Mouse (Mus musculus) gastrocnemius, postnatal 14 days (tissue): ENCODE data around the gene Tnxb. TPM values are rescaled to one million over a fixed set of nuclear protein-coding genes. Genes with fewer than 3 reads are reported as not detected.
"Not testable (repeated sequence)": the region's sequence is repeated elsewhere in the genome, so short reads cannot be mapped to it uniquely, and the experiment has no call there.

ENCODE experiments used
- DNase-seq: peaks from one replicate; pipeline ENCODE4 v3.0.0; 2021; ENCODE audit warnings: mixed read lengths
- intact Hi-C: fragments of 180-260 bp; cut with DNase I; formaldehyde crosslinking; loops from one replicate; pipeline ENCODE4 v1.15.1; 2025; ENCODE audit warnings: low total_unique reads
- total RNA-seq, 2 experiments: library from RNA; stranded (reverse); gene quantifications; 2 replicates each; pipeline ENCODE4 v1.2.3; 2021

Tnxb gene
- total RNA-seq, 2 experiments from 2014 or later: 69.8 to 85.6 TPM

DNA sequence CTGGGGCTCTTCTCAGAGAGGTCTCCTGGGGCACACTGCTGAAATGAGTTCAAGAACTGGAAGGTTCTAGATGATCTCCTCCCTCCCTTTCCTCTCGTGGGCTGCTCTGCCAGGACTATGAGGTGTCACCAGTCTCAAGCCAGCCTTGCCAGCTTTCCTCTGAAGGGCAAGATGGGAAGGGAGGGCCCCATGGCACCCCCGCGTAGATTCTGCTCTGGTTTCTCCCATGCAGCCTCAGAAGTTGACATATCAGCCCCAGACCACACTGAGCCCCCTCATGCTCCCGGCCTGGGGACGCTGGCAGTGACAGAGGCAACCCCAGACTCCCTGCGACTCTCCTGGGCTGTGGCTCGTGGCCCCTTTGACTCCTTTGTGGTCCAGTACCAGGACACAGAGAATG lies 45.1 kb downstream of the Tnxb start:
- DNase-seq, intact Hi-C loops: not testable (repeated sequence)

DNA sequence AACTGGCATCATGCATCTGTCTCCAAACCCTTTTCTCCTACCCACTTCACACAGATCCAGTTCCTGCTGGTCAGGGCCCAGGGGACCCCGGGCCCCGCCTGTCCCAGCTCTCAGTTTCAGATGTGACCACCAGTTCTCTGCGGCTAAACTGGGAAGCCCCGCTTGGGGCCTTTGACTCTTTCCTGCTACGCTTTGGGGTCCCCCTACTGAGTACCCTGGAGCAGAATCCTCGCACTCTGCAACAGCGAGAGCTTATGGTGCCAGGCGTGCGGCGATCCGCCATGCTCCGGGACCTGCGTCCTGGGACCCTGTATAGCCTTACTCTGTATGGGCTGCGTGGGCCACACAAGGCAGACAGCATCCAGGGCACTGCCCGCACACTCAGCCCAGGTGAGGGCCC lies 45.9 kb downstream of the Tnxb start:
- intact Hi-C loops: no loop called here
- no peak for DNase-seq

DNA sequence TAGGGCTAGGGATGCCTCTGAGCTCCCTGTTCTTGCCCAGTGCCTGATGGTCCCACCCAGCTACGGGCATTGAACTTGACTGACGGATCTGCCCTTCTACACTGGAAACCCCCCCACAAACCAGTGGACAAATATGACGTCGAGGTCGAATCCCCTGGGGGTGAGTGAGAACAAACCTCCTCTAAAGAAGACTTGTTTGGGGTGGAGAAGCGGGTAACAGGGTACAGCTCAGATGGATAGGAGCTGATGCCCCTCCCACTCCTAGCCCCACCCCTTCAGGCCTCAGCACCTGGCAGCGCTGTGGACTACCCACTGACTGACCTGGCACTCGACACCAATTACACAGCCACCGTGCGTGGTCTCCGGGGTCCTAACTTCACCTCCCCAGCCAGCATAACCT lies 47.1 kb downstream of the Tnxb start:
- intact Hi-C loops: no loop called here
- DNase-seq: no peak

DNA sequence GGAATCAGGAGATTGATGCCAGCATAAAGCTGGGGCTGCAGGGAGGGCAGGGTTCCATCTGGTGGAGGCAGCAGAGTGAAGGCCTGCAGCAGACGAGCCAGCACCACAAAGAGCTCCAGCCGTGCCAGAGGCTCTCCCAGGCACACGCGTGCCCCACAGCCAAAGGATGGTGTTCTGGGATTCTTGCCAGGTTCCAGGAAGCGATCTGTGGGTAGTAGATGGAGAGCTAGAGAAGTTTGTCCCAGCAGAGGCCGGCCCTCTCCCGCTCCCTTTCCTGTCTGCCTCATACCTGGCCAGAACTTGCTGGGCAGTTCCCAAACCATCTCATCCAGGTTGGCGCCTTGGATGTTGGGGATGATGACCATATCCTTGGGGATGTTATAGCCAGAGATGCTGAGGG lies 49.6 kb downstream of the Tnxb start:
- intact Hi-C loops: loop anchor here (10.0 kb wide), 1 partner anchor 85 kb away; the partner anchor contains the start of gene Cyp21a1

DNA sequence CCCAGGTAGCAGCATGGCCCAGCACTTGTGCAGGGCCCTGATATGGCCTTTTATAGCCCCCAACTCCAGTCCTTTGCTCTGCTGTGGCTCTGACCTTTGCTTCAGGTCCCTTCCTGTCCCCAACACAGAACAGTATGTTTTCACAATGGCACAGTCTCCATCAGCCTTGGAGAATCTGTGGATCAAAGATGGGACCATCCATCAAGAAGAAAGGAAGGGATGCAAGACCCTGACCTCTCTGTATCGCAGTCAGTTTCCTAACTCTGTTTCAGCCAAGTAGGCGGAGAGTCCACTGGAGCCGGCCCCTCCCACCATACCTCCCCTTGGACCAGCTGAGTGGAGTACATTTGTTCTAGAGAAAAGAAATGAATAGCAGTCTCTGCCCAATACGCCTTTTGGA lies 51.9 kb downstream of the Tnxb start:
- intact Hi-C loops: loop anchor here (10.0 kb wide), 1 partner anchor 83 kb away; the partner anchor contains the start of gene Cyp21a1
- not testable (repeated sequence) for DNase-seq

More for the DNA sequence above, 49.6 kb downstream of the Tnxb start:
- DNase-seq: not testable (repeated sequence)

DNA sequence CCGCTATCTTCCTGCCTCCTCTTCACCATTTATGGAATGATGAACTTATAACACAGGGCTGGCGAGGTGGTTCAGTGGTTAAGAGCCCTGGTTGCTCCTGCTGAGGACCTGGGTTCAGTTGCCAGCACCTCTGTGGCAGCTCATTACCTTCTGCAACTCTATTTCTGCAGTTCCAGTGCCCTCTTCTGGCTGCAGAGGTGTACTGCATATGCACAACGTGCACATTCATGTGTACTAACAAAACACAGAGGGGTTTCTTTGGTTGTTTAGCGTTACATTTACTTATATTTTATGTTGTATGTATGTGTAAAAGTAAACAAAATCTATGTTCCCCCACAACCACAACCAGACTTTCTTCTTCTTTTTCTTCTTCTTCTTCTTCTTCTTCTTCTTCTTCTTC lies 52.7 kb downstream of the Tnxb start:
- intact Hi-C loops: loop anchor here (10.0 kb wide), 1 partner anchor 82 kb away; the partner anchor contains the start of gene Cyp21a1

DNA sequence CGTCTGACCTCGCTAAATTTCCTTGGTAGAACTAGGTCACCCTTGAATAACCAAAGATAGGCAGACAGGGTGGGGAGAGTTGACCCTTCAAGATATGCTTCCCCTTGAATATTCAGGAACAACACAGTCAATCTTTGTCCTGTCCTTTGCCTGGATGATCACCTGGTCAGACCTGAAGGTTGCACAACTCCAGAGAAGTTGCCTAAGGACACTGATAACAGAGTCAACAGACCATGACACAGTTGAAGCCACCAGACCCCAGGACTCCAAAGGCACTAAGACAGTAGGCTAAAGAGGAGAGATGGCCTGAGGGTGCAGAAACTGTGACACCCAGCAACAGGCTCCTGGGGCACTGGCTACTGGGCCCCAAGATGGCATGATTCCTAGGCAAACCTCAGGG lies 57.6 kb downstream of the Tnxb start:
- intact Hi-C loops: loop anchor here (10.0 kb wide), 1 partner anchor 77 kb away; the partner anchor contains the start of gene Cyp21a1
- DNase-seq: no peak

More for the DNA sequence above, 52.7 kb downstream of the Tnxb start:
- no peak for DNase-seq

DNA sequence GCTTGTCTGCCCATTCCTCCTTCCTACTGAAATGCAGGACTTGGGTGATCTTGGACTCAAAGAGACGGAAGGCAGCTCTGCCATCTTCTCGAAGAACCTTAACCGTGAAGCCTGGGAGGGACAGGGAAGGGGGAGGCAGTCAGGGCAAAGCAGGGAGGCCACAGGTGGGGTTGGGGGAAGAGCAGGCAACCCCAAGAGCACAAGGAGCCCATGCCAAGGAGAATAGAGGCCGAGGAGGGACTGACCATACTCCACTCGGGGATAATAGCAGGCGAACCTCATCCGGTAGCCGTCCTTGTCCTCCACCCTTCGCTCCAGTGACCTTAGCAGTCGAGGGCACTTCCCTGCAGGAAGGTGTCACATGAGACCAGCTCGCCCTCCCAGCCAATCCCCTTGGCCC lies 58.8 kb downstream of the Tnxb start:
- intact Hi-C loops: loop anchor here (10.0 kb wide), 1 partner anchor 76 kb away; the partner anchor contains the start of gene Cyp21a1
- not testable (repeated sequence) for DNase-seq

DNA sequence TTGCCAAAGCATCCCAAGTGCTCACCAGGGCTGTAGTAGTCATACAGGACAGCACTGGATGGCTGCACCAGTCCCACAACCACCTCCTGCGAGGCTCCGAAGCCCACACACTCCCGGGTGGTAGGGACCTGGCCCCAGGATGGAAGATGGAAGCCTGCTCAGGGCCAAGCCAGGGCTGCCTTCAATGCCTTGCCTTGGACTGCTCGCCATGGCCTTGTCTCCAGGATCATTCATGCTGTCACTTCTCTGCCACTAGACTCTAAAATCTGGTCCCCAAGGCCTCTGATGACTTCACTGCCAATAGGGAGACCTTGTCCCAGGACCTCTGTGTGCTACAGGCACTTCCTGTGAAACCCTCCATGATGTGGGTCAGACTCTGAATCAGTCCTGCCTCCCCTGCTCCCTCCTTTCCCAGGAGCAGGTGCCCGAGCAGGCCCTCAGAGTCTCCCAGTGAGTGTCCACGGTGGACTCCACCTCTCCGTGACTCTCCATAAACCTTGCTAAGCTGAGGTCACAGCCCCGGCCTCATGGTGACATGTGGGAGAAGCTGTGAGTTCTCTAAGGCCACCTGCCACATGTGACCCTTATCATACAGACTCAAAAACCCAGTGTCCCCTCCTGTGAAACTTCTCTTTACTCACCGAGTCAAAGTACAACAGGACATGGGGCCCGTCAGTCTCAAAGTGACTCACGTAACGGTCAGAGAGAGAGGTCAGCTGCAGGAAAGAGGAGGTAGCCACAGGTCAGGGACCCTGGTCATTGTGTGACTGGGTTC lies 59.6 kb downstream of the Tnxb start:
- intact Hi-C loops: loop anchor here (10.0 kb wide), 1 partner anchor 75 kb away; the partner anchor contains the start of gene Cyp21a1
- DNase-seq: not testable (repeated sequence)

DNA sequence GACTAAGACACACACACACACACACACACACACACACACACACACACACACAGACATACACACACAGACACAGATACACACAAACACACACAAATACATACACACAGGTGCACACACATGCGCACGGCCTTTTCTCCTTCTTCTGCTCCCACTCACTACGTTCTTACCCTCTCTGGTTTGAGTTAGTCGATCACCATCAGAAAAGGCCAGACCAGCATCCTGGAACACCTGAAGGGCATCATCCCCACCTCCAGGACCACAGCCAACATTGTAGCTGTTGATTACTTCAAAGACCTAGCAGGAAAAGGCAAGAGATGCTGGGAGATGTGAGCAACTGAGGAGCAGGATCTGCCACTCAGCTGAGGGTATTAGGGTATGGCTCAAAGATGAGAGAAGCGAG lies 67.1 kb downstream of the Tnxb start:
- DNase-seq, intact Hi-C loops: not testable (repeated sequence)

DNA sequence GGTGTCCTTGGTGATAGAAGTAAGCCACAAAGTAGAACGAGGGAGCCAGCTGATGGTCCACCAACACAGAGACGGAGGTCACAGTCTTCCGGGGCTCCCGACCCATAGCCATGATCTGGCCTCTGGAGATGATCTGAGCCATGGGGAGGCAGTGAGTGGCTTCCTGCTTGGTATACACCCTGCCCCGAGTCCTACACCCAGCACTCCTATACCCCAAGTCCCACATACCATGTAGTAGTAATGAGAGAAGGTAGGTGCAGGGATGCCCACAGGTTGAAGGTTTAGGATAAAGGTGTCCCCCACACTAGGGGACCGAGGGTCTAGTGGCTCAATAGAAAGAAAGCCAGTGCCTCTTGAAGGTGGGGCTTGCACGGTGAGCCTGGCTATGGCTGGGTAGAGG lies 69.4 kb downstream of the Tnxb start:
- intact Hi-C loops, DNase-seq: not testable (repeated sequence)

DNA sequence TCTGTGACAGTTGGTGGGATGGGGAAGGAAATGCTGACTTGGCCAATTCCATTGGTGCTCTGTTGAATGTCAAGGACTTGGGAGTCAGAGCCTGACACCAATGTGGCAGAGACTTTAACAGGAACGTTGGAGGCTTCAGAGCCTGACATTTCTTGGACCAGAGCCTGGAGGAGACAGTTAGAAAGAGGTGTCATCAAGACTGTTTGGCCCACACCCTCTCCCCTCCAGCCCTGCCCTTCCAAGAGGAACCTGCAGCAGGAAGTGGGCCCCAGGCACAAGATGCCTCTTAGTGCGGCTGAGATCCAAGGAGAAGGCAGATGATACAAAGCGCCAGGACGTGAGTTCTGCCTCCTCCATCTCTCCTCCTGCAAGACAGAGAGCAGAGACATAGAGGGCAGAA lies 69.9 kb downstream of the Tnxb start:
- no peak for DNase-seq
- intact Hi-C loops: no loop called here

DNA sequence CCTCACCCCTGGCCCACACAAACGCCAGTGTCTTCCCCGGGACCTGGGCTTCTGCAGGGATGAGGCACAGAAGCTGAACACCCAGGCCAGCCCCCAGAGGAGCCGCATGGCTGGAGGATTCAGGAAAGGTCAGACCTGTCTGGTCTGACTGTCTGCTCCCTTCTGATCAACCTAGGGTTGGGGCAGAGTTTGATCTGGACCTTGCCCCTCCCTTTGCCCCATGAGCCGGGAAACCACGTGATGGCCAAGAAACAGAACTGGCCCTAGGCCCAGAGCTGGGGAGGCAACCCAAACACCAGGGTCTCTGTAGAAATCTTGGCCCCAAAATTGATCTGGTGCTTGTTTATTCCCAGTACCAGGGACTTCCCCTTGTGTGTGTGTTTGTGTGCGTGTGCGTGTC lies 73.4 kb downstream of the Tnxb start, which contains the start of gene C4b:
TSS of gene C4b (minus strand) at position 164 of the 400 bp plus-strand sequence.
- no peak for DNase-seq
- intact Hi-C loops: no loop called here

DNA sequence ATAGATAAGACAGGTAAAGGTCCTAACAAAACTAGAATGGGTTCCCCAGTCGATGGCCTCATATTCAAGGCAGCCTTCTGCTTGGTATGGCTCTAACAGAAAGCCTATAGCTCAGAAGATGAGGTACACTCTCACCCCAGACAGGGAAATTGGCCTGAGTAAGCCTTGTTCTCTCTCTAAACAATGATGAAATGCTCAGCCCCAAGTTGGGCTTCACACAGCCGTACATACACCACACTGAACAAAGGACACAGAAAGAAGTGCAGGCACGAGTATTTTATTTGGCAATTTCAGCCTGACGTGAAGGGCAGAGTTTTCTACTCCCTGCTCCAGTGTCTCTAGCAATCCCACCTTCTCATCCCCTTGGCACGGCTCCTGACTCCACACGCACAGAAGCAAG lies 73.9 kb downstream of the Tnxb start:
- no peak for DNase-seq
- intact Hi-C loops: no loop called here

DNA sequence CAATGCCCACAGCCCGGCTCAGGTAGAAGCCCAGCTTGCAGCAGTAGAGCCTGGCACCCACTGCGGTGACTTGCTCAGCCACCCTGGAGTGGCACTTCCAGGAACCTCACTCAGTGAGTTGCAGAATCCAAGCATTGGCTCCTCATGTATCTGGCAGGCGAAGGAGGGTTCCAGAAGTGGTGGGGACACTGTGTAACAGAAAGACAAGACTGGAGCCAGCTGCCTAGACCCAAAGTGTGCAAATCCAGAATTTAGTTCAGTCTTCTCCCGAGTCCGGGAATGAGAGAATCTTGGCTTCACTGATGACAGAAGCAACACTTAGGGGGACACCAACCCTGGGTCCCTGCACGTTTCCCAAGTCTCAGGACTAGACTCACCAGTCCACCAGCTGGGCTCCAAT lies 74.3 kb downstream of the Tnxb start:
- DNase-seq, intact Hi-C loops: not testable (repeated sequence)

DNA sequence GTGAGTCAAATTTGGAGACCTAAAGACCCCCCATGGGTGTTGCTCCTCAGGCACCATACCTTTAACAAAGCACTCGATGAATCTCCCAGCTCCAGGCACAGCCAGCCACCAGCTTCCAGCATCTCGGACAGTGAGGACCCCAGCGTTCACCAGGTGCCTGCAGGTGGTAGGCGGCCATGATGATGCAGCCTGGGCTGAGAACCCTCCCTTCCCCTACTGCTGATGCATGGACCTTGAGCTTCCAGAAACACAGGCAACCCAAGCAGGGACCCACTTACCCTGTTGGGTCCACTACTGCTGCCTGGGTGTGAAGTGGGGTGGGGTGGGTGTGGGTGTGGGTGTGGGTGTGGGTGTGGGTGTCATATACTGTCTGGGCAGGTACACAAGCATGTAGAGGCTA lies 74.8 kb downstream of the Tnxb start:
- DNase-seq, intact Hi-C loops: not testable (repeated sequence)

DNA sequence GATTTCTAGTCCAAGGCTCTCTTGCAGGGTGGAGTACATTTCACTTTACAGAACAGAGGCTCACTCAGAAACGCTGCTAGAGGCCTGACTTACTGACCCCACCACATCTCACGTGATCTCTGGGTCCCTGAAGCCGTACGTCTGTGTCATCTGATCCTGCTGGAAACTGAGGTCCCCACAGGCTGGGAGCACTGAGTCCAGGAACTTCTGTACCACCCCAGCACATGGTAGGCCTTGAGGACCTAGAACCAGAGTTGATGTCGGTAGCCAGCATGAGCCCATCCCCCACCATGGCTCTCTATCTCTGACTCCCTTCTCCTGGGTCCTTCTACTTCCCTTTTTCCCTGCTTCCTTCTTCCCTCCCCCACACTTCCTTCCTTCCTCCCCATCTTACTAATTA lies 76.2 kb downstream of the Tnxb start:
- DNase-seq: no peak
- intact Hi-C loops: no loop called here

DNA sequence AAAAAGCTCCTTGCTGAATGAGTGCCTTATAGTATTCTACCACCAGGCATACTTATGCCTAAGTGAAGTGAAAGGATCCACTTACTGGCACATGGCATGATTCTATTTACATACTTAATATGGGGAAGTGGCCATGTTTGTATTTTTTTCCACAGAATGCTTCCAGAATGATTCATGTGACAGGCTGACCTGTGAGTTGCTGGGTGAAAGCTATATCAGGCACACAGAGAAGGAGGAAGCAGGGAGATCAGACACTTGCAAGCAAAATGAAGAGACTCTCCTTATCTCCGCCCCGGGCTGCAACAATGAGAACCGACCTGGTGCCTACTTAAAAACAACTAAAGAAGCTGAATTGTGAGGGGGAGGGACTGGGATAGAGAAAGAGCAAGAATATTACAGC lies 91.1 kb downstream of the Tnxb start:
- no peak for DNase-seq
- intact Hi-C loops: no loop called here
